Mouse (Mus musculus) myocyte (in vitro differentiated cells): ENCODE measurements around the gene Camk1.

ENCODE experiments used
- POLR2A ChIP-seq: IDR thresholded peaks from one replicate; pipeline ENCODE4 v1.6.1; 2011; ENCODE audit warnings: low read depth, mild to moderate bottlenecking, control low read depth, moderate library complexity; ENCODE audit not compliant: insufficient read length
- POLR2AphosphoS2 ChIP-seq: IDR thresholded peaks from one replicate; pipeline ENCODE4 v1.6.1; 2011; ENCODE audit warnings: low read depth, control low read depth; ENCODE audit not compliant: insufficient read length
- USF1 ChIP-seq: IDR thresholded peaks from one replicate; pipeline ENCODE4 v1.6.1; 2011; ENCODE audit warnings: low read depth, mild to moderate bottlenecking, control low read depth, moderate library complexity

DNA sequence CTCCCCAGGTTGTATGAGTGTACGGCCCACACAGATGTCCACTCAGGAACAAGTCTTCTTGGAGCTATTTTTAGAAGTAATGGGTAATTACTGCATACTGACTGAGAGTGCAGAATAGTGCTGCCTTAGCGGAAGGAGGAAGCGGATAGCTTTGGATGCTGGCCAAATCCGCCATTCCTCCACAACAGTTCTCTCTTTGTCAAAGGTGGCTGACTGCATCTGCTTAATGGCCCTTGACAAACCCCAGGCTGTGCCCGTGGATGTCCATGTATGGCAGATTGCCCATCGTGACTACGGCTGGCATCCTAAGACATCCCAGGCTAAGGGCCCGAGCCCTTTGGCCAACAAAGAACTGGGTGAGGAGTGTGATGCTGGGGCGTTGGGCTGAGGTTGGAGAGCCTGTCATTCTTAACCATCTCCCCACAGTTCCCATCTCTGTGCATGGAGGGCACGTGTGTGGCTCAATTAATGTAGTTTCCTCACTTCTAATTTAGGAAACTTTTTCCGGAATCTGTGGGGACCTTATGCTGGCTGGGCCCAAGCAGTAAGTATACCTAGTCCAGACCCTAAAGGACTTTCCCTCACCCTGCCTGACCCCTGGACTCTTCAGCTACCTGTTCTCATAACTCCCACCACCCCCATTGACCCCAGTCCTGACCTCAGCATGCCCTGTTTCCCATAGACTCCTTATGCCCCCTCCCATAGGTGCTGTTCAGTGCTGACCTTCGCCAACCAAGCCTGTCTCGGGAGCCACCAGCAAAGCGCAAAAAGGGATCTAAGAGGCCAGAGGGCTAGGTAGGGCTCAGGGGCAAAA lies 10.4 kb downstream of the Camk1 start:
- no peak for TF ChIP-seq POLR2AphosphoS2
- TF ChIP-seq POLR2A: no peak
- TF ChIP-seq USF1: no peak
